Mouse (Mus musculus) hindbrain, embryonic 13.5 days (tissue): ENCODE data around the gene Shld2. TPM values are rescaled to one million over a fixed set of nuclear protein-coding genes. Genes with fewer than 3 reads are reported as not detected.

Source experiments
- ATAC-seq: fragments of 200-750 bp; cut with Nextera tagmentation; 2 replicates; pipeline ENCODE4 v1.8.0; 2017; ENCODE audit warnings: moderate TSS enrichment; ENCODE audit not compliant: low FRiP score
- H3K27ac ChIP-seq: fragments of 300-500 bp; sonication (generic); 2 replicates; pipeline ENCODE4 v1.5.1; 2015; ENCODE audit warnings: inconsistent platforms, mild to moderate bottlenecking, moderate library complexity
- H3K27me3 ChIP-seq: fragments of 300-500 bp; sonication (generic); 2 replicates; pipeline ENCODE4 v1.6.1; 2015; ENCODE audit warnings: mild to moderate bottlenecking, inconsistent platforms
- H3K36me3 ChIP-seq: fragments of 300-500 bp; sonication (generic); 2 replicates; pipeline ENCODE4 v1.6.1; 2015; ENCODE audit warnings: mild to moderate bottlenecking, inconsistent platforms
- H3K4me1 ChIP-seq: fragments of 300-500 bp; sonication (generic); replicated peaks from 2 replicates; pipeline ENCODE4 v1.6.1; 2015; ENCODE audit warnings: inconsistent platforms
- H3K4me2 ChIP-seq: fragments of 300-500 bp; sonication (generic); 2 replicates; pipeline ENCODE4 v1.6.1; 2015; ENCODE audit warnings: inconsistent platforms, mild to moderate bottlenecking, moderate library complexity
- H3K4me3 ChIP-seq: fragments of 300-500 bp; sonication (generic); 2 replicates; pipeline ENCODE4 v1.5.1; 2015; ENCODE audit warnings: mild to moderate bottlenecking, inconsistent platforms
- H3K9ac ChIP-seq: fragments of 300-500 bp; sonication (generic); 2 replicates; pipeline ENCODE4 v1.6.1; 2015; ENCODE audit warnings: mild to moderate bottlenecking, inconsistent platforms
- H3K9me3 ChIP-seq: fragments of 300-500 bp; sonication (generic); 2 replicates; pipeline ENCODE4 v1.6.1; 2016; ENCODE audit warnings: inconsistent platforms
- WGBS: fragments of 180-500 bp; shearing (Covaris S2); methylation state at CpG from one replicate; pipeline ENCODE4 v1.1.7; 2015; 5-methylcytosine and 5-hydroxymethylcytosine counted together
- polyA plus RNA-seq: library from polyadenylated mRNA; unstranded; fragments of >200 nt; fragmentation: Nextera tagmentation; extraction: Ambion mirVana; gene quantifications from 2 replicates; pipeline ENCODE4 v1.2.1, GENCODE M21; 2015

Shld2 gene
- 5.9 and 8.7 TPM in 2 replicates for polyA plus RNA-seq

DNA sequence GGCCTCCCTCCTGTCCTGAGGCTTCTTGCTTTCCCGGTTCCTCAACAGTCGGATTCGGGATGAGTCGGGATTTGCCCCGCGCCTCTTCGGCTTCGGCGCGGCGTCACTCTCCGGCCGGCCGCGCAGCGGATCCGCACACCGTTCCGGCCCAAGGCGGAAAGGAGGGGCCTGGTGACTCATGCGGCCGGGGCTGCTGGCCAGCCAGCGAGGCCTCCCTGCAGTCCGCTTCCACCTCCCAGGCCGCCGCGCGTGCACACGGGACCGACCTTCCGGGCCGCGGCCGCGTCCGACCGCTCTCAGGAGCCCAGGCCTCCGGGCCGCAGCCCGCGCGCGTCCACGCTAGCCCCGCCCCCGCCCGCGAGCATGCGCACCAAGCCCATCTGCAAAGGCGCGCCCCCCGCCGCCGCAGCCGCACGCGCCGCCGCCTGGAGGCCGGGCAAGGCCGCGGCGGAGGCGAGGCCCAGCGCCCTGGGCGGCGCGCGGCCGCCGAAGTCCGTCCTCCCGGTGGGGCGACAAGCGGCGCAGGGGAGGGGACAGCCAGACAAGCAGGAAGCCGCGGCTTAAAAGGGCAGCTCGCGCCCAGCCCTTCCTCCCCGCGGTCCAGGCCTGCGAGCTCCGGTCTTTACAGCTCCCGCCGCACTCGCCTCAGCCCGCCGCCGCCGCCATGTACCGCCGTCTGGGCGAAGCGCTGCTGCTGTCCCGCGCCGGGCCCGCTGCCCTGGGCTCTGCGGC is at the start of gene Shld2, which contains the start of gene Glud1:
Gene Shld2, minus strand, starts transcription at position 260 of the 732 bp plus-strand sequence.
Gene Glud1, plus strand, starts transcription at position 494 of the 732 bp plus-strand sequence.
- Histone ChIP-seq H3K27me3 (no peaks in the 10 kb centered on the region), H3K36me3 (no peaks in the 10 kb centered on the region), H3K9me3 (no peaks in the 10 kb centered on the region), H3K4me1 (peaks cover 30% of the 10 kb centered on the region), H3K4me3 (peak within 1 kb of the TSS; percentile 95), H3K9ac (peak within 1 kb of the TSS; percentile 98), H3K4me2 (peak within 1 kb of the TSS; percentile 79), H3K27ac (peak within 1 kb of the TSS; percentile 97)
- WGBS: 0% methylated on average over 66 of the region's 100 CpGs
- ATAC-seq: peak; percentile 95

- H3K4me3 ChIP-seq: no peak overlapping the region
- H3K9ac ChIP-seq: no peak overlapping the region
- no peak overlapping the region for H3K4me2 ChIP-seq
- peaks cover 15% of the 10 kb centered on the region for H3K4me1 ChIP-seq
- H3K27ac ChIP-seq: no peak overlapping the region
- H3K36me3 ChIP-seq: no peaks in the 10 kb centered on the region
- H3K27me3 ChIP-seq: 0 out of 2 replicates have a peak, but pooled peaks cover 3% of the 10 kb centered on the region
- ATAC-seq: no peak
- 59% methylated on average over 5 of the region's 5 CpGs for WGBS
- H3K9me3 ChIP-seq: no peaks in the 10 kb centered on the region
Measured at GRCm38 (mm10) chr14:34359676-34360244, 49.5 kb upstream of the Shld2 start.

DNA sequence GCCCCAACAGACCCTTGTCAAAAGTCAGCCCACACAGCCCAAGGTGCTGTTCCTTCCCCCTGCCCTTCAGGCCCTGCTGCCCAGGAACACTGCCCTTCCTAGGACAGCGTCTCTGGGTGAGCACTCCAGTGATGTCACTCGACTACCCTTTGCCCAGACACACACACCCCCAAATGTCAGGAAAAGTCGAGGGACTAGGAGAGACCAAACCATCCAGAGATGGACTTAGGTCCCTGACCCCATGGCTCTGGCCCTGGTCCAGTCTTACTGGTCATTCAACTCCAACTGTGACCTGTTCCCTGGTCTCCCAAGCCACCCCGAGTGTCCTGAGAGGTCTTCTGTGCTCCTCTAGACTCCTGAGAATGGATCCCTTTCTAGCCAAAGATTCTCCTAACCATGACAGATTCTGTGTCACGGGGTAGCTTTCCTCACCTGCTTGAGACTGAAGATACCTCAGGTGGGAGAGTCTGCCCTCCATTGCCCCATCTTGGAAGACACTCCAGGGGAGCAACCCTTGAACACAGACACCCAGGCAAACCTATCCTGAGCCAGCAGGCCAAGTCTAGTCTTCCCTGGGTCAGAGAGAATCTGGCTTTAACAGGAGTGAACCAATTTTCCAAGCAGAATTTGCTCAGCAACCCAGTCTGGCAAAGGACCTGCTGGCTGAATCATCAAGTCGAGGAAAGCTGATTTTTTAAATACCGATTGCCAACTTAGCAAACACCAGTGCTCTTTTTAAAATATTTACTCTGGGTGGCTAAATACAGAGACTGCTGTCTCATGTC is 47.6 kb upstream of the Shld2 start:
- no peak for ATAC-seq
- 84% methylated on average over 7 of the region's 7 CpGs for WGBS

DNA sequence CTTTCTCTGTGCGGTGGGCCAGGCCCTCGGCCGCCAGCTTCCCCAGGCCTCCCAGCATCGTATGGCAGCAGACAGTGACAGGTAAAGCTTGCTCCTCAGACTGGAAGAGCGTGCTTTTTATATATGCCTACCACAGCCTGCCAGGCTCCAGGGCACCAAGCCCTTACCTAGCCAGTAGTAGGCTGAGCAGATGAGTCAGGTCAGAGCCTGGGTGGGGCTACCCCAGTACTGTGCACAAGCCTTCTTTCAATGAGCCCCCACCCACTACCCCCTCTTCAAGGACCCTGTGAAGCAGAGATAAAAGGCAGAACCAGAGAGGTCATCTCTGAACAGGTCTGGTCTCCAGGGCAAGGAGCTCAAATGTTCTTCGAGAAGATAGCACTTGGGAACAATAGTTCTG is 45.0 kb upstream of the Shld2 start, which contains the start of gene Fam25c:
Gene Fam25c, minus strand, starts transcription at position 133 of the 400 bp plus-strand sequence.
- no peaks in the 10 kb centered on the region for H3K27me3 ChIP-seq
- H3K36me3 ChIP-seq: no peaks in the 10 kb centered on the region
- 88% methylated on average over 6 of the region's 6 CpGs for WGBS
- ATAC-seq: no peak
- H3K27ac ChIP-seq: no peak within 1 kb of the TSS
- H3K4me3 ChIP-seq: no peak within 1 kb of the TSS
- no peaks in the 10 kb centered on the region for H3K4me1 ChIP-seq
- no peaks in the 10 kb centered on the region for H3K9me3 ChIP-seq
- no peak within 1 kb of the TSS for H3K9ac ChIP-seq
- H3K4me2 ChIP-seq: no peak within 1 kb of the TSS

More for the DNA sequence above, 47.6 kb upstream of the Shld2 start:
- Histone ChIP-seq H3K9me3 (no peaks in the 10 kb centered on the region), H3K27me3 (0 out of 2 replicates have a peak, but pooled peaks cover 3% of the 10 kb centered on the region), H3K4me2 (no peak overlapping the region), H3K4me3 (no peak overlapping the region), H3K9ac (no peak overlapping the region), H3K4me1 (no peaks in the 10 kb centered on the region), H3K27ac (no peak overlapping the region), H3K36me3 (no peaks in the 10 kb centered on the region)

GRCm38 (mm10) chr14:34354456-34354855 is 44.2 kb upstream of the Shld2 start:
- no peak for ATAC-seq
- H3K4me1 ChIP-seq: no peaks in the 10 kb centered on the region
- H3K27me3 ChIP-seq: no peaks in the 10 kb centered on the region
- H3K4me2 ChIP-seq: no peak overlapping the region
- WGBS: 89% methylated on average over 4 of the region's 4 CpGs
- H3K4me3 ChIP-seq: no peak overlapping the region
- no peaks in the 10 kb centered on the region for H3K36me3 ChIP-seq
- no peak overlapping the region for H3K9ac ChIP-seq
- H3K27ac ChIP-seq: no peak overlapping the region
- H3K9me3 ChIP-seq: no peaks in the 10 kb centered on the region

GRCm38 (mm10) chr14:34353326-34353725 is 43.0 kb upstream of the Shld2 start:
- H3K27me3 ChIP-seq: no peaks in the 10 kb centered on the region
- H3K9ac ChIP-seq: no peak overlapping the region
- H3K4me3 ChIP-seq: no peak overlapping the region
- no peaks in the 10 kb centered on the region for H3K9me3 ChIP-seq
- H3K27ac ChIP-seq: no peak overlapping the region
- ATAC-seq: no peak
- H3K36me3 ChIP-seq: no peaks in the 10 kb centered on the region
- H3K4me2 ChIP-seq: no peak overlapping the region
- 90% methylated on average over 3 of the region's 3 CpGs for WGBS
- H3K4me1 ChIP-seq: no peaks in the 10 kb centered on the region

GRCm38 (mm10) chr14:34352523-34352922 is 42.2 kb upstream of the Shld2 start:
- Histone ChIP-seq H3K9me3 (no peaks in the 10 kb centered on the region), H3K4me2 (no peak overlapping the region), H3K27ac (no peak overlapping the region), H3K36me3 (no peaks in the 10 kb centered on the region), H3K4me3 (no peak overlapping the region), H3K4me1 (no peaks in the 10 kb centered on the region), H3K27me3 (no peaks in the 10 kb centered on the region), H3K9ac (no peak overlapping the region)
- 60% methylated on average over 6 of the region's 6 CpGs for WGBS
- no peak for ATAC-seq

- no peak overlapping the region for H3K4me3 ChIP-seq
- H3K36me3 ChIP-seq: no peaks in the 10 kb centered on the region
- H3K4me1 ChIP-seq: no peaks in the 10 kb centered on the region
- H3K9ac ChIP-seq: no peak overlapping the region
- ATAC-seq: no peak
- H3K9me3 ChIP-seq: no peaks in the 10 kb centered on the region
- 58% methylated on average over 3 of the region's 3 CpGs for WGBS
- no peak overlapping the region for H3K4me2 ChIP-seq
- H3K27me3 ChIP-seq: no peaks in the 10 kb centered on the region
- H3K27ac ChIP-seq: no peak overlapping the region
Measured at GRCm38 (mm10) chr14:34351660-34352059, 41.4 kb upstream of the Shld2 start.

GRCm38 (mm10) chr14:34349007-34349406 is 38.7 kb upstream of the Shld2 start:
- Histone ChIP-seq H3K27ac (no peak overlapping the region), H3K4me3 (no peak overlapping the region), H3K36me3 (peaks cover 9% of the 10 kb centered on the region), H3K27me3 (no peaks in the 10 kb centered on the region), H3K4me2 (no peak overlapping the region), H3K4me1 (no peaks in the 10 kb centered on the region), H3K9ac (no peak overlapping the region), H3K9me3 (no peaks in the 10 kb centered on the region)
- WGBS: 86% methylated on average over 8 of the region's 8 CpGs
- no peak for ATAC-seq

DNA sequence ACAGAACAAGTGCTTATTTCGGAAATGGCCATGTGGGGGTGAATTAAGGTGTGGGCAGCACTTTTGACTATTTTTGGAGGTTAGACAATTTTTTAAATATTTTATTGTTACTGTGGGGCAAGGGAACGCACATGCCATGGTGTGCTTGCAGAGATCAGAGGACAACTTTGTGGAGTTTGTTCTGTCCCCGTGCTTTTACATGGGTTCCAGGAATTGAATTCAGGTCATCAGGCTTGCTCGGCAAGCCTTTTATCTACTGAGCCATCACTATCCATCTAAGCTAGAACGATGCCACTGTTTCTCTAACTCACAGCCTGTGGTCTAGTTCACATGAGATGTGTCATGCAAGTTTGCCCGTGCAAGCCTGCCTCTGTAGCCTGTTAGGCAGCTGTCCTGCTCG is 38.0 kb upstream of the Shld2 start:
- no peak overlapping the region for H3K27ac ChIP-seq
- ATAC-seq: no peak
- H3K4me1 ChIP-seq: no peaks in the 10 kb centered on the region
- H3K9me3 ChIP-seq: no peaks in the 10 kb centered on the region
- H3K4me3 ChIP-seq: no peak overlapping the region
- H3K4me2 ChIP-seq: no peak overlapping the region
- 85% methylated on average over 7 of the region's 7 CpGs for WGBS
- no peak overlapping the region for H3K9ac ChIP-seq
- H3K27me3 ChIP-seq: no peaks in the 10 kb centered on the region
- peaks cover 12% of the 10 kb centered on the region for H3K36me3 ChIP-seq

GRCm38 (mm10) chr14:34347084-34347483 is 36.8 kb upstream of the Shld2 start:
- H3K9me3 ChIP-seq: no peaks in the 10 kb centered on the region
- peaks cover 23% of the 10 kb centered on the region for H3K36me3 ChIP-seq
- no peak for ATAC-seq
- no peaks in the 10 kb centered on the region for H3K27me3 ChIP-seq
- H3K27ac ChIP-seq: no peak overlapping the region
- H3K4me1 ChIP-seq: no peaks in the 10 kb centered on the region
- H3K4me3 ChIP-seq: no peak overlapping the region
- 94% methylated on average over 5 of the region's 5 CpGs for WGBS
- H3K9ac ChIP-seq: no peak overlapping the region
- H3K4me2 ChIP-seq: no peak overlapping the region
